Mouse (Mus musculus) cerebellum, adult 2 months (tissue): ENCODE measurements around the gene Smtnl2.

Experiments used
- CTCF ChIP-seq: fragments of 200-500 bp; IDR thresholded peaks from 2 replicates; pipeline ENCODE4 v1.5.1; 2011; ENCODE audit warnings: low read depth, mild to moderate bottlenecking, control low read depth, low read length, moderate library complexity, borderline replicate concordance; ENCODE audit not compliant: insufficient read depth
- POLR2A ChIP-seq: fragments of 200-500 bp; IDR thresholded peaks from 2 replicates; pipeline ENCODE4 v1.6.1; 2011; ENCODE audit warnings: low read length, control low read depth, borderline replicate concordance; ENCODE audit not compliant: insufficient read depth

GRCm38 (mm10) chr11:72446311-72447105 lies 35.0 kb upstream of the Smtnl2 start:
- TF ChIP-seq CTCF (peak; percentile 59; the same call in 1 of the 2 replicates), POLR2A (no peak)
